Mouse (Mus musculus): ENCODE measurements around the gene Spats2.
"Not testable (repeated sequence)": the region's sequence is repeated elsewhere in the genome, so short reads cannot be mapped to it uniquely, and the experiment has no call there.

Gene Spats2

GRCm38 (mm10) chr15:99150516-99150915 is 24.8 kb downstream of the Spats2 start:
- DNase-seq = no peak

- DNase-seq = no peak
These were observed 25.6 kb downstream of the Spats2 start for GRCm38 (mm10) chr15:99151324-99151723.

GRCm38 (mm10) chr15:99153466-99153865 is 27.8 kb downstream of the Spats2 start:
- DNase-seq = no peak

- DNase-seq = not testable (repeated sequence)
These were observed 28.8 kb downstream of the Spats2 start for GRCm38 (mm10) chr15:99154515-99154914.

GRCm38 (mm10) chr15:99163512-99164365 is 38.0 kb downstream of the Spats2 start:
- no peak for DNase-seq

GRCm38 (mm10) chr15:99172131-99172530 is 46.4 kb downstream of the Spats2 start:
- DNase-seq = no peak

- no peak for DNase-seq
These were observed 53.9 kb downstream of the Spats2 start for GRCm38 (mm10) chr15:99179639-99180038.

GRCm38 (mm10) chr15:99184217-99184914 is 58.6 kb downstream of the Spats2 start:
- no peak for DNase-seq

- no peak for DNase-seq
These were observed 68.6 kb downstream of the Spats2 start for GRCm38 (mm10) chr15:99194358-99194757.

GRCm38 (mm10) chr15:99195043-99195442 is 69.3 kb downstream of the Spats2 start:
- no peak for DNase-seq

- DNase-seq = peak; percentile 38 to 45
These were observed 73.0 kb downstream of the Spats2 start for GRCm38 (mm10) chr15:99198761-99199160.

GRCm38 (mm10) chr15:99205959-99206358 is 80.2 kb downstream of the Spats2 start:
- no peak for DNase-seq

- no peak for DNase-seq
These were observed 87.5 kb downstream of the Spats2 start for GRCm38 (mm10) chr15:99213183-99213582.

- no peak for DNase-seq
These were observed 89.2 kb downstream of the Spats2 start for GRCm38 (mm10) chr15:99214941-99215340.

GRCm38 (mm10) chr15:99215741-99216463 is 90.2 kb downstream of the Spats2 start:
- no peak for DNase-seq

GRCm38 (mm10) chr15:99217630-99218029 is 91.9 kb downstream of the Spats2 start:
- DNase-seq = no peak

- no peak for DNase-seq
These were observed 95.7 kb downstream of the Spats2 start for GRCm38 (mm10) chr15:99221315-99221952.

- no peak for DNase-seq
These were observed 97.3 kb downstream of the Spats2 start for GRCm38 (mm10) chr15:99222794-99223584.

GRCm38 (mm10) chr15:99223585-99224207 is 98.0 kb downstream of the Spats2 start:
- peak; percentile 66 to 70 for DNase-seq

GRCm38 (mm10) chr15:99224208-99224911 is 98.6 kb downstream of the Spats2 start, which contains the start of gene Kcnh3:
TSS of gene Kcnh3 (plus strand) at chr15:99224861.
- peak; percentile 59 to 65 for DNase-seq
